Mouse (Mus musculus) adrenal gland, adult 18-20 months (tissue): ENCODE measurements at regions not wholly inside any gene's neighbourhood (a gene's known extent, or its start where the extent isn't known, plus 50 kb on each side); places are given as distances from the start of the nearest gene placed in this dataset.

Experiments
- DNase-seq, 2 experiments: peaks; one replicate each; pipeline ENCODE4 v3.0.0; 2021 to 2022; ENCODE audit warnings: low spot score in 2 of 2

DNA sequence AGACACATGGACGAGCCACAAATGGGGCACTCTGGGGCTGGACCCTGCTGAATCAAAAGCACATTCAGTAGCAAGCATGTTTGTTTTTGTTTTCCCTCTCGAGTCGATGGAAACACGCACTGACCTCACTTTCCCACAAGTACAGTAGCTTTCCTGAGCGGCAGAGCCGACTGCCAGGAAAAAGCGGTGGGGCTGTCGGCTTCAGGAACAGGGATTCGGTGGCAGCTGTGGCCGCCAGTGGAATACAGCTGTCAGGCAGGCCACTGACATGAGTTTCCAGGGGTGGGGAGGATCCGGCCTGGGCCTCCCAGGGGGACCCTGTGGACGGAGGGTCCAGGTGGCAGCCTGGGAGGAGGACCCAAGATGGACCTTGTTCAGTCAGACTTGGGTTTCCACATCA is 157.0 kb downstream of the Fgf18 start:
- DNase-seq = no peak

DNA sequence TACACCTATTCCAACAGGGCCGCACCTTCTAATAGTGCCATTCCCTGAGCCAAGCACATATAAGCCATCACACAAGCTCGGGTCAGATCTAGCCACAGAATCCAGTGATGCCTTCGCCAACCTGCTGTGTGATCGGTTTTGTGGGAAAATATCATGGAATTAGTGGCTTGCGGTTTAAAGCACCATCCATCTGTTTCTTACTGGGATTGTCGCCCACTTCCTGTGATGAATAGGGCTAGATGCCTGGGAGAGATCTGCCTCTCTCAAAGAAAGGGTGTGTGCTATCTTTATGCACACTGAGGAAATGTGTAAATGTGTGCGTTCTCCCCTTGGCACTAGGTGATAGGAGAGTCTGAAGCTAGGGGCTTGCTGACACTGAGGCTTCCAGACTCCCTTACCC is 154.5 kb upstream of the Smim23 start:
- no peak for DNase-seq

DNA sequence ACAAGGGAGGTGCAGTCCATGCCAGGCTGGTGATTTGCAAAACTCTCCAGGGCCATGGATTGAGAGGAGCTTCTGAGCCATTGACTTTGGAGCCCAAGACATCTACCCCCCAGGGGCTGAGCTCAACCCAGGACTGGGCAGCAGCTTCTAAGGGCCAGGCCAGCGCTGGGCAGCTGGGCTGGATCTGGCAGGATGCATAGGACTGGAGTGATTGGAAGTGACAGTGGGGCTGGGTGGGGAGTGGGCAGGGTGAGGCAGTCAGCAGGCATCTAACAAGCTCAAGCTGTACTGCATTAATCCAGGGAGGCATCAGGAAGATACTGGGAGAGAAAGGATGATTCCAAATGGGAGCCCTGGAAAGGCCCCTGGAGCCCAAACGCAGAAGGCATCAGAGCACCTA is 152.2 kb upstream of the Smim23 start:
- no peak for DNase-seq

DNA sequence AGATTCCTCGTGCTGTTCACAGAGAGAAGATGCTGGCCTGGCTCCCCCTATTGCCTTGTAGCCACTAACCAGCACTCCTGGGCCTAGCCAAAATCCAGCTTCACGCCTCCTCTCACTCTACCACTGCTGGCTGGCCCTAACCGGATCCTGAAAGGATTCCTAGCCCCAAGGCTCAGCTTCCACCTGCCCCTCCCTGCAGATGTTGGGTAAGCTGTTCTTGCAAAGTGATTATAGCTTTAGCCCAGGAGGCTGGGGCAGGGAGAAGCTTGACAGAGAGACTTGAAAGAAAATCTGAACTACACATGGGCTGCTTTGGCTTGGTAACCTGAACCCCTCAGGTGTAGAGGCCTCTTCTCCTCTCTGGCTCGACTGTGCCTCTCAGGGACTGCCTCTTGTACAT is 149.0 kb upstream of the Smim23 start:
- no peak for DNase-seq

DNA sequence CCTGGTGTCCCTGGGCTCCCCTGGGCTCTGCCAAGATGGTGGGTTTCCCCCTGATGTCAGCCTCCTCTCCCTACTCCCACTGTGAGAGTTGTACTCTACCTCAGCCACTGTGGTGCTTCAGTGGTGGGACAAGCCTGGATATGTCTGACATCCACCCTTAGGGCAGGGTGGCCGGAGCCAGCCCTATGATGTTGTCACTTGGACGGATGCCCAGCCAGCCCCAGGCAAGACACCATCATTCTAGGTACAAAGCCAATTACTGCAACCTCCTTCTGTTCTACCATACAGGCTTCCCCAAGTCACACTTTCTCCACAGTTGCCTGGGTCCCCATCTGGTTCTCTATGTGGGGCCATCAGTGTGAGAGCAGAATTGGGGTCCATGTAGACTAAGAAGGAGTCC is 141.0 kb upstream of the Smim23 start:
- no peak for DNase-seq

DNA sequence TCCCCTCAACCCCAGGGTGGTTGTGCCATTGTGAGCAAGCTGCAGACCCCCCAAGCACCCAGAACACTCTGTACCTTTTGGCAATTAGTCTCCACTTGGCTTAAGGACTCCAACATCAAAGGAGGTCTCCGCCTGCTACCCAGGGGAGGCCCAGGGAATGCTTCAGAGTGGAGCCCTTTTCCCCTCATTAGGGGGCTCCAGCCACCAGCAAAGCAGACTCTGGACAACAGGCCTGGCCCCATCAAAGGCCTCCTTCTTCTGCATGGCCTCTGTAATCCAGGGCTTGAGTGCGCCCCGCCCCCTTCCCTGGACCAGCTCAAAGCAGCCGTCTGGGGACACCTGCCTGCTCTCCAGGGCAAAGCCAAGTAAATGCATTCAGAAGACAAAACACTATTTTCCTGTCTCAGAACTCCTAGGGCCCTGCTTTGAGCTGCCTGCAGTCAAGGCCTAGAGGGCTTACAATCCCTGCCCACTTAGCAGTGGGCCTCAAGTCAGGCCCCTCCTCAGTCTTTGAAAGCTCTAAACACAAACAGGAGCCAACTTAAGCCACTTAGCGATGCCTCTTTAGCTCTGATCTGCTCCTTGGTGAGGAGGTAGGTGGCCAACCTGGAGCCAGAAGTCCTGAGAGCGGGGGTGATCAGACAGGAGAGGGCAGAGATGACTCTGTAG is 139.4 kb upstream of the Smim23 start:
- DNase-seq = no peak

DNA sequence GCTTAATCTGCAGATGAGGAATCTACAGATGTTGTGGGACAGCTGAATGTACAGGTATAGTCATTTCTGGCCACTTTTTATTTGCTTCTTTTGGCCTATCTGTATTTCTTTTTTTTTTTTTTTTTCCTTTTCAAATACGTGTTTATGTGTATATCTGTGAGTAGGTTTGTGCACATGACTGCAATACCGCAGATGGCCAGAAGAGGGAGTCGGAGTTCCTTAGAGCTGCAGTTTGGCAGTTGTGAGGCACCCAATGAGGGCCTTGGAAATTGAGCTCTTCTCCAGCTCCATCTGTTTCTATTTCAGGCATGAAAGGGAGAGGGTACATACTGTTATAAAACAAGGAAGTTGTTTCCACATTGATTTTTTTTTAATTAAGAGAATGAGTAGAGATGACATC is 137.2 kb upstream of the Smim23 start:
- no peak for DNase-seq

DNA sequence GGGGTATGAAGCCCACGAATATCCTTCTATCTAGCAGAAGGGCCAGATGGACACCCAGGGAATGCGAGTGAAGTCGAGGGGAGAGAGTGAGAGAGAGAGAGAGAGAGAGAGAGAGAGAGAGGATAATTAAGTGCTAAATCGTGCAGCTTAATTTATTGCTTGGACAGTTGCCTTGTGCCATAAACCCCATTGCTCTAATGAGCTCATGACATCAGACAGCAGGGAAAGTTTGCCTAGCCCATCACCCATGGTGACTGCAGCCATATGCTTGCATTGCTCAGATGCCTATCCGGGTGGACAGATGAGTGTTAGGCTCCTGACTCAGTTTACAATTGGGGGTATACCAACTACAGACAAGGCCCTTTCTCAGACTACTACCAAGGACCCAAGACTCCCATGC is 134.6 kb upstream of the Smim23 start:
- DNase-seq = no peak

DNA sequence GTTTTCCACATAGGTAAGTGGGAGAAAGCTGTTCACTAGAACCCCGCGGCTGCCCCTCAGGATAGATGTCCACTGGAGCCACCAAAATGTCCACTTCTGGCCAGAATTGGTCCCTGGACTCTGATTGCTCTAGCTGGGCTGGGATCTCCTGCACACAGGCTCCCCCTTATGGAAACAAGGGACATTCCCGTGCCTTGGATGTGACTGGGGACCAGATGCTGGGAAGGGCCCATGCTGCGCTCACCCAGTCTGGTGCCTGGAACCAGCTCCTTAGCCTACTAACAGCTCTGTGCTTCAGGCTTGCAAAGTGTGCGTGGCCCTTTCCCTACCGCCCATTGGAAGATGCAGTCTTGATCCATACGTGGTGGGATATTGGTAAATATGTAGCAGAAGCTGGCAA is 132.6 kb upstream of the Smim23 start:
- DNase-seq = peak in 1 of 2 experiments; percentile 20

DNA sequence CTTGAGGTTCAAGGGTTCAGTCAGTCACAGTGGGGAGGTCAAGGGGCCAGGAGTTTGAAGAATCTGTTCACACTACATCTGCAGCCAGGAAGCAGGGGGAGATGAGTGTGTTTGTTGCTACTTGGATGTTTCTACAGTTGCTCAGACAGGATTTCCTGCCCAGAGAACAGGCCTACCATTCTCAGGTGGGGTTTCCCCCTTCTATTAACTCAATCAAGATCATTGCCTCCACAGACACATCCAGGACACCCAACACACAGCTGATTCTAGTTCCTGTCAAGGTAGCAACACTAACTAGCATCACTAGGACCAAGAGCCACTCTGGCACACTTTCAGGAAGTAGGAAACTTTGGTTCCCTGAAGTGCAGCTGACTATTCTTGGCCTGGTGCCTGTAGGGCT is 127.9 kb upstream of the Smim23 start:
- no peak for DNase-seq

DNA sequence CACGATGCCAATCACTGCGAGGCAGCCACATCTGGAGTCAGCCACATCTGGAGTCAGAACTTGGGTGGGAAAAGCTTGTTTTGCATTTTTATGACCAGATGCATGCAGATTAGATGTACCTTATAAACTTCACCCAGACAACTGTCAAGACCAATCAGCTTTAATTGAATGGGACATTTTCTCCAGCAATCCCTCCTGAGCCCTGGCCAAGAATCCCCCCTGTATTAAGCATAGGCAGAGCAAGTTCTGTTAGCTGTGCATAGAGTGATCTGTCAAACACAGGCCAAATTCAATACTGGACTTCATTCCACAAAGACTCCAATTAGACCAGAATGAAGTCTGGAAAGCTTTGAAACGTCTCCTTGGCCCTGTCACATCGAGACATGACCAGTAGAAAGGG is 123.7 kb upstream of the Smim23 start:
- DNase-seq = no peak

DNA sequence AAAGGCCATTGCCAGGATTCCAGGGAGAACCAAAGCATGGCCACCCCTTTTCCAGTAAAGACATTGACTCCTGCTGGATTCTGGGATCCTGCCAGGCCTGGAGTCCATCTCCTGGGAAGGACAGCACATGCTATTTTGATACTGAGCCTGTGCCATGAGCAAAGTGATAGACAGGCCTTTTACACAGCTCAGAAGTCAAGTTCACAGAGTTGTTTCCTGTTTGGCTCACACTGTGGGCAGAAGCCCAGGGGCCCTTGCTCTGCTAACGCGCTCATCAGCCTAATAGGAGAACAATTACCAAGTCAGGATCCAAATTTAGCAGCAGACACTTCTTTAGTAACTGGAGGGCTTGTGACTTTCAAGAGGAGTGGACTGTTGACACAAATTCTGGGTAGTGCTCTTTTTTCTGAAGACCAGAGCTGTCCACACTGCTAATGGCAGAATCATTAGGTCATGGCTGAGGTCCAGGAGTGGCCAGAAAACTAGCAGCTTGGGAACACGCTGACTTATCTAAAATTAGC is 122.1 kb upstream of the Smim23 start:
- no peak for DNase-seq

DNA sequence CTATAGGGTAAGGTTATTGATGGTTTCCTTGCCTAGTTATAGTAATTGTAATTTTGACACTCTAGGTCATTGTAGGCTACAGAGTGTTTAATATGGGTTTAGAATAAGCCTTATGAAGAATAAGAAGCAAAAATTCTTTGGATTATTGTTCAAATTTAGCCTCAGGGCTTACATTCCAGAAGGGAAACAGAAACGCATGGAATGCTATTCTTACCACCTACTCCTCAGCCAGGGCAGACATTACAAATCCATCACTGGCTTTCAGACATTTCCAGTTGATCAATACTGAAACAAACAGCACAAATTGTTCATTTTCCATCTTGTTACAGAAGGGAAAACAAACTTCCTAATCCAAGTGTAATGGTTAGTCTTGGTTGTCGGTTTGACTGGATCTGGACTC is 120.7 kb upstream of the Smim23 start:
- no peak for DNase-seq

DNA sequence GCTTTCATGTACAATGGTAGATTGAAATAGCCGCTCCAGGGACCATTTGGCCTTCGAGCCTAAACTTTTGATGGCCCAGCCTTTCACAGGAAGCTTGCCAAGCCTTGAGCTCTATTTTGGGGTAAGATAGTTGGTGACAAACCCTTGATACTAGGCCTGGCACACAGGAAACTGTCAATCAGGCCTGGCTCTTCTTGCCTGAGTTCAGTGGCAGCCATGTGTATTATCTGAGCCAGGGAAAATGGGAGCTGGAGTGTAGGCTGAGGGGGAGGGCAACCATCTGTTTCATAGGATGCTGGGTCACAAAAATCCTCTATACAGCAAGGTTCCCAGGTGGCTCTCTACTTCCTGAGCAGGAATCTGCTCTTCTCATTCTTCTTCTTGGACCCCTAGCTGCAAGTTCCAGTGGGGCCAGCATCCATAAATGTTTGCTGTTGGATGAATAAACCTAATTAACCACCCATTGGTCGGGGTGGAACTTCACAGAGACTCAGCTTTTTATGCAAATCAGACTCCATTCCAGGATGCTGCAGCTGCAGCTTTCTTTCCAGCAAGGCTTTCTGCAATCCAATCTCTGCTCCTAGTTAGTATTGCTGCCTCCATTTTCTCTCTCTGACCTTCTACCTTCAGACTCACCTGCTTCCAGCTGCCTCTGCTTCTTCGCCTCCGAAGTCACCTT is 117.1 kb upstream of the Smim23 start:
- no peak for DNase-seq

DNA sequence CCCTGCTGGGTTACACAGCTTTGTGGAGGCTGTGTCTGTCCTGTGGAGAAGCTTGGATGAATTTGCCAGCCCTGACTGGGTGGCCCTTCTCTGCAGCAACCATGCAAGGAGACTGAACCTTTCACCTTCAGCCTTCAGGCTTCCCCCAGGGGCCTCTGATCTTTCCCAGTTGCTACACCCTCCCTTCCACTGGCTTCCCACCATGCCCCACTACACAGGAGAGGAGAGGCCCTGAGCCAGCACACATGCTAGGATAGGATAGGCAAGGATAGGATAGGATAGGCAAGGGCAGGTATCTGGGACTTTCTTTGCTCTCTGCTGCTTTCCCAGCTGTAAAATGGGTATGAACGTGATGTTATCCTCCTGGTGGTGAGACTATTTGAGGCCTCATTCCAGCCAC is 114.7 kb upstream of the Smim23 start:
- DNase-seq = no peak

DNA sequence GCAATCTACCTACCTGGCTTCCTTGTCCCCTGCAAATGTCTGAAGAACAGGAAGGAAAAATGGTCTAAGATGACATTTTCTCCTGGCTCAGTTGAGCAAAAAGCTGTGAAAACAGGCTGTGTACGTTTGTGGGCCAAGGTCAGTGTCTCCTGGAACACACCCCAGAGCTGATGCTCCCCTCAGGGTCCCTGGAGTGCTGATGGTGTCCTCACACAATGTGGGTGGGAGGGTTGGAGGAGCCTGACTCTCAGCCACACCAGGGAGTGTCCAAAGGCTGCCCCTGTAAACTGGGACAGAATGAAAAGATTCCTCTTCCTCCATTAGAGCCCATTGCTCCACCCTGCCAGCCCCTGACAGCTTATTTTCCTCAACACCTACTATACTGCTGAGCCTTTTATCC is 112.8 kb upstream of the Smim23 start:
- no peak for DNase-seq

DNA sequence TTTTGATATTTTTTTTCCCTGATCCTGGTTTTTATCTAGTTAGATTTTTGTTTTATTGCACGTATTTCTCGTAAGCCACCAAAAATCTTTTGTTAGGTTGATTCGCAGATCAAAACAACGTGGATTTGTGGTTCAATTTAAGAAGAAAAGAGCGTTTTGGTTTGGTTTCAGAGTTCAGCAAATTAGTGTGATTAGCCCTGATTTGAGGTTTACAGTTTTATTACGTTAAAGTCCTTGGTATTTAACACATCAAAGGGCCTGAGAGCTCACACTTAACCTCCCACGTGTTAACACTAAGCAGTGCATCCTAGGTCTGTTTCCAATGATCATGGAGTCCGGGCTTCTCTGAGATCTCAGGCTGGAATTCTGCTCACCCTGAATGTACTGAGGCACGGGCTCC is 107.5 kb upstream of the Smim23 start:
- DNase-seq = no peak

DNA sequence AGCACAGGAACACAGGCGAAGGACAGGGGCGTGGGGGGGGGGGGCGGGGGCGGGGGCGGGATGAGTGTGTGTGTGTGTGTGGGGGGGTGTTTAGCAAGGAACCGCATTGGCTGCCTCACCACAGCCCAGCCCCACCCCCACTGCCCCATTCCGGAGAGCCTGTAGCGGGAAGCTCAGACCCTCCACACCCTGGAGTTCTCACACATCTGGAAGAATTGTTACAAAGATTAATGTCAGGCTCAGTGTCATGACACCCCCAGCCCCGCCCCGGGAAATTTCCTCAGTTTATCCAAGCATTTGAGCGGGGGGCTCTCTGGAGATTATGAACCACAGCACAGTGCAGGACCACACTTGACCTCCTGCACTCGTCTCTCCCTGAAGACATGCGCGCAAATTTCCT is 106.6 kb upstream of the Smim23 start:
- DNase-seq = no peak

DNA sequence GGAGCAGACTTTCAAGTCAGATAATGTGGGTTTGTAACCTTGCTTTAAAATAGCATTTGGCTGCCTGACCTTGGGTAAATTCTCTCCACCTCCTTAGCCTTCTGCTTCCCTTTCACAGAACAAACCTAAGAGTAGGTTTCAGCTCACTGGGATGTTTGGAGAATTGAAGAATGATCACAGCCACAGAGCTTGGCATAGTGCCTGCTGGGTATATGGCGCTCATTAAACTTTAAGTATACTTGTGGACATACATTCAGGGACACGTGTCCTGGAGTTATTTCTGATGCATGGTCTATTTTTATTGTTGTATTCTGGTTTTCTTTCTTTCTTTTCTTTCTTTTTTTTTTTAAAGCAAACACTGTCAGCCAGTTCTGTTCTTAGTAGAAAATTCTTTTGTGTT is 104.4 kb upstream of the Smim23 start:
- no peak for DNase-seq

DNA sequence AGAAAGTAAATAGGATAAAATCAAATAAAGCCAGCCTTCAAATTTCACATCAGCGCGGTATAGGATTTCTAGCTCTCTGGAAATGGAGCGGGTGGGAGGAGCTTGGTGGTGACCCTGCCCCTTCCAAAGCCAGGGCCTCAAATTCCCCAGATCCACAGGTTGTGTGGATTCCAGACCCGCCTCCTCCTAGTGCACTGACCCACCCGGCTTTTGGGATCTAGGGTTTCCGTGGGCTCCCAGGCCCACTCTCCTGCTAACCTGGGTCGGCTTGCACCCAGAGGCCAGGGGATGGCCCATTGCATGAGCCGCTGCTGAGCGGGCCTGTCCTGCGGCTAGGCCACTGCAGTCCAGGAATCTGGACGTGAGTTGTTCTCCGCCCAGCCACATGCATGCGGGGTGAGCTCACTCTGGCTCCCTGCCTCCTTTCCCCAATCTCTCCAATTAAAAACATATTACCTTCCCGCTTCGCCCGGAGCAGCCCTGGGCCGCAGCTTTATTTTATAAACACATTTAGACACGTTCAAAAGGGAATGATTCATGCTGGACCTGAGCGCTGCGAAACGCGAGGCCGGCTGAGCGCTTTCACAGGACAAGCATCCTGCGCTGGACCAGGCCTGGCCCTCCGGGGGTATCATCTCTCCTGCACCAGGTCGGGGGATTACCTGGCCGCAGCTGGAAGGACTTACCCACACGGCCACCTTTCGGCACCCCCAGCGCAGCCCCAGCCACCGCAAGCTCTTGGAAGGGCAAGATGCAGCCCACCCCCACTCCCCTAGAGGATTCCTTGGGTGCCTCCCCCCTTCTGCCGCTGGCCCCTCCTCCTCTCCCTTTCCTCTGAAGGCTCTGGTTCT is 101.2 kb upstream of the Smim23 start:
- no peak for DNase-seq

DNA sequence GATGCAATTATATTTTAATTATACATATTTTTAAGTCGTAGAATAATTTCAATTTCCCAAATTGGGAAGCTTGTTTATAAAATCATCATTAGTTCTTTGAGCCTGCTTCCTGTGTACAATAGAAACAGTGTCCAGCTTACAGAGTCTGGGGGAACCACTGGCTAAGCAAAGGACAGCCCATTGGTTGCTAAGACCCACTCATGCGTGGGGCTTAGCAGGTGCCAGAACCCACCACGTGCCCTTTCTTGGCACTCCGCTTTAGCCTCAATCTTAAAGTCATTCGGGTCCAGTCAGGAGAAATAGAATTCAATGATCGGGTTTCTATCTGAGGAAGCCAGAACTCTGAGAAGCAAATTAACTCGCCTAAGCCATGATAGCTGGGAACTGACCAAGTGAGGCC is 100.5 kb upstream of the Smim23 start:
- no peak for DNase-seq

DNA sequence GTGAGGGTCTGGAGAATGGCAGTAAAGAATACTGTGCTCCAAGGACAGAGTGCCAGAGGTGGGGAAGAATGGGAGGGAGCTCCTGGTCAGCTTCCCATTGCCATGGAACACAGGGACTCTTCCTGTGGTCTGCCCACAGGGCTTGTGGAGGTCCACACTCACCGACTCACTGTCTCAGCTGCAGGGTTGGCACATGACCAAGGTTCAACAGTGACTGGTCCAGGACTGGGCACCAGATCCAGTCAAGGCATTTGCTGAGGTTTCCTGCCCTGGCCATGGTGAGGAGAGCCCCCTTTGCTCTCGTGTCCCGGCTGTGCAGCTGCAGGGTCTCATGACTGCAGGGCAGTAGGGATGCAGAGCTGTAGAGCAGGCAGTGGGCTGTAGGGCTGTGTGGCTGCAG is 88.7 kb upstream of the Smim23 start:
- no peak for DNase-seq
